Mouse (Mus musculus) heart, postnatal 4 days (tissue): ENCODE data around the gene Rps8. TPM values are rescaled to one million over a fixed set of nuclear protein-coding genes. Genes with fewer than 3 reads are reported as not detected.
A peak's percentile ranks its signal among the peaks of the same experiment; 100 is the strongest.

Experiments
- DNase-seq: peaks from one replicate; pipeline ENCODE4 v3.0.0; 2021
- total RNA-seq, 2 experiments: library from RNA; stranded (reverse); gene quantifications; 2 replicates each; pipeline ENCODE4 v1.2.3; 2021

The Rps8 gene
- total RNA-seq, 2 experiments from 2014 or later, result 952 to 961 TPM

- DNase-seq, result no peak
These were observed 7.9 kb downstream of the Rps8 start for GRCm38 (mm10) chr4:117148047-117148713.

- DNase-seq, result peak; percentile 91
These were observed 9.9 kb downstream of the Rps8 start for GRCm38 (mm10) chr4:117146176-117146575.

GRCm38 (mm10) chr4:117145248-117145647 lies 10.8 kb downstream of the Rps8 start:
- DNase-seq, result no peak

- DNase-seq, result no peak
These were observed 13.0 kb downstream of the Rps8 start for GRCm38 (mm10) chr4:117143023-117143422.

GRCm38 (mm10) chr4:117140613-117141012 lies 15.4 kb downstream of the Rps8 start:
- no peak for DNase-seq

GRCm38 (mm10) chr4:117139217-117139612 lies 16.8 kb downstream of the Rps8 start:
- DNase-seq, result no peak

GRCm38 (mm10) chr4:117138295-117139216 lies 17.5 kb downstream of the Rps8 start:
- DNase-seq, result no peak

GRCm38 (mm10) chr4:117136034-117136433 lies 20.0 kb downstream of the Rps8 start:
- DNase-seq, result no peak

- DNase-seq, result no peak
These were observed 21.4 kb downstream of the Rps8 start for GRCm38 (mm10) chr4:117134601-117134995.

- DNase-seq, result peak; percentile 98
These were observed 22.0 kb downstream of the Rps8 start, which contains the start of gene Plk3 for GRCm38 (mm10) chr4:117133817-117134600. Plk3 (minus strand) TSS chr4:117133963.

GRCm38 (mm10) chr4:117133366-117133796 lies 22.7 kb downstream of the Rps8 start:
- DNase-seq, result no peak

- DNase-seq, result no peak
These were observed 23.3 kb downstream of the Rps8 start for GRCm38 (mm10) chr4:117132794-117133143.

- DNase-seq, result no peak
These were observed 23.9 kb downstream of the Rps8 start for GRCm38 (mm10) chr4:117131890-117132793.

GRCm38 (mm10) chr4:117131198-117131597 lies 24.8 kb downstream of the Rps8 start:
- no peak for DNase-seq

- no peak for DNase-seq
These were observed 25.3 kb downstream of the Rps8 start for GRCm38 (mm10) chr4:117130790-117131189.

- no peak for DNase-seq
These were observed 27.9 kb downstream of the Rps8 start for GRCm38 (mm10) chr4:117127991-117128686.

GRCm38 (mm10) chr4:117126675-117127290 lies 29.3 kb downstream of the Rps8 start, which contains the start of gene Tctex1d4:
Tctex1d4 (plus strand) TSS chr4:117126794.
- DNase-seq, result no peak

GRCm38 (mm10) chr4:117125910-117126674 lies 30.0 kb downstream of the Rps8 start:
- DNase-seq, result peak; percentile 84

GRCm38 (mm10) chr4:117125348-117125909 lies 30.6 kb downstream of the Rps8 start, which contains the start of gene Btbd19:
Btbd19 (minus strand) TSS chr4:117125725.
- DNase-seq, result peak; percentile 88
